Mouse (Mus musculus): ENCODE data around the gene Ttc14. TPM values are rescaled to one million over a fixed set of nuclear protein-coding genes. Genes with fewer than 3 reads are reported as not detected.

Ttc14 gene
- polyA plus RNA-seq, 1 experiment: 13.6 TPM

Other genes with a start within 250 kb of the Ttc14 start
- not detected in 2 replicates for gene Ccdc39, start 44.5 kb downstream of the Ttc14 start, polyA plus RNA-seq (2012; ENCODE audit: insufficient read depth, insufficient read length, missing spikeins)
- gene Fxr1, start 220.1 kb downstream of the Ttc14 start, polyA plus RNA-seq (2012; ENCODE audit: insufficient read depth, insufficient read length, missing spikeins): 95.6 and 116 TPM in 2 replicates